Mouse (Mus musculus): ENCODE data around the gene Zfp719.

The Zfp719 gene

DNA sequence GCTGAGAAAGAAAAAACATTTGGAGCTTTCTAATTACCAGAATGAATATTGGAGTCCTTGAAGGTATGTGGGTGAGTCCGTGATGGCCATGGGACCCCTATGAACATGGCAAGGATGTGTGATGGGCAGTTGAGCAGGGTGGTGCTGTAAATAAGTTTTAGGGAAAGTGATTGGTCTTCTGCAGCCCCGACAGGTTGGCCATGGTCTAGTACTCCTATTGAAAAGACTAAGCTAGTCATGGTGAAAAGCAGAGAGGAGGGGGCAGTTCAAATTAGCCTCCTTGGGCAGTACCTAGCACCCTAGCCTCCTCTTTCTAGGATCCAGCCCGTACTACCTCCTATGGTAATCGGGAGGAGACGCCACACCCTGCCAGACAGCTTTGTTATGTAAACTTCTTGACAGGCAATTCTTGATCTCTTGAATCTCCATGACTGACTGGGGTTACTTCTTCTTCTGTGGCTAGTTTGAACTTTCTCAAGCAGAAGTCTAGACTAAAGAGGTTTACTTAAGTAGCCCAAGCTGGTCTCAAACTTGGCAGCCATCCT is 28.4 kb downstream of the Zfp719 start:
- no peak for DNase-seq (ENCODE audit: low spot score in 2 of 2)

DNA sequence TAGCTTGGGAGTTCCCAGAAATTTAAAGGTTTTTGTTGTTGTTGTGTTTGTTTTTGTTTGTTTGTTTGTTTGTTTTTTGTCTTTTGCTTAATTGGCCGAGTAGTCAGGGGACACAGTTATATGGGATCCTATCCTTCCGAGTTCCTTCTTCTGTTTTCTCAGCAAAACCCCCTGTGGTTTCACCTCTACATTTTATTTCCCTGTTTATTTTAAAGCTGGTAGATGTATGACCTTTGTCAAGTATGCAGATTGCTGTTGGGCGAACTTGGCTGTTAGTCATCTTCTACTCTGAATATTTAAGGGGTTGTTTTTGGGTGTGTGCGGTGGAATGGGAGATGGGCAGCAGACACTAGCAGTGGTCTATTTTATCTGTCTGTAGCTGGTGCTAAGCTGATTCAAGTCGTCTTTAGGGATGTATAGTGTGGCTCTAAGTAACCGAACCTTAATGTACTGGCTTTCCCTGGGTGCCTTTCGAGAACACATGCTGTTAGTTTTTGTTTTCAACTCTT is 29.0 kb downstream of the Zfp719 start:
- no peak for DNase-seq (ENCODE audit: low spot score in 2 of 2)

DNA sequence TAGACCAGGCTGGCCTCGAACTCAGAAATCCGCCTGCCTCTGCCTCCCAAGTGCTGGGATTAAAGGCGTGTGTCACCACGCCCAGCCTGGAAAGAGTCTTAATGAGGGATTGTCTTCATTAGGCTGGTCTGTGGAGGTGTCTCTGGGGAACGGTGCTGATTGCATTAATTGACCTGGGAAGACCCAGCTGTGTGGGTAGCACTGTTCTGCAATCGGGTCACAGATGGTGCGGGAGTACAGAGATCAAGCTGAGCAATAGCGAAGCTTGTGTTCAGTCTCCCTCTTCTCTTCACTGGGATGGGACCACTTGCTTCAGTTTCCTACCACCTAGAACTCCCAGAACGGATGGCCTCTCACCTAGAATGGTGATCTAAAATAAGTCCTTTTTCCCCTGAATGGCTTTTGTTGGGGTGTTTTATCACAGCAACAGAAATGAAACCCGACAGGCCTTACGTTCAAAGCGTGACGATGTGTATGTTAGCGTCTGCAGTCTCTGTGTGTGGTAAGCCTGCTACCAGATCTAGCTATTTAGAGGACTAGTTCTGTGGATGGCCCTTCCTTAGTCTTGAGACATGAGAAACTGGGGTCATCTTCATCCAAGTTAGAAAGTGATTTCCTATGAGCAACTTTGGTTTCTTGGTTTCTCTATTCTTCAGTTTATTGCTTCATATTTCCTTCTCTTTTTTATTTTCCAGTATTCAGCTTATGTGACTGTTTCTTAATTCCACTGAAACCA is 34.6 kb downstream of the Zfp719 start:
- no peak for DNase-seq (ENCODE audit: low spot score in 2 of 2)

DNA sequence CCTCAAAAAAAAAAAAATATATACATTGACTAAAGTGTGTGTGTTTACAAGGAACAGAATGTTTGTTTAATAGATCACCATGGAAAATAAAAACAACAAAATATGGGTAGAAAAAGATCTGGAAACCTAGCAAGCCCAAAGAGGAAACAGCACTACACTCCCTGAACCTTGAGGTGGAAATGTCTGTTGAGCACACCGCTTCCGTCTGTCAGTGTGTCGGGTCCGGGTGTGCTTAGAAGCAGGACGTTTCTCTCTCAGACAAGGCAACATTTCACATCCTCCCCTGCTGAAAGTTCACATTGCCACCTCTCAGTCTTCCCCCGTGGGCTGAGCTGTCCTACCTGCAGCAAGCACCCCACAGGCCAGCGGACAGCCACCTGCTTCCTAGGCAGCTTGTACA is 43.5 kb downstream of the Zfp719 start:
- DNase-seq (ENCODE audit: low spot score in 2 of 2): no peak

DNA sequence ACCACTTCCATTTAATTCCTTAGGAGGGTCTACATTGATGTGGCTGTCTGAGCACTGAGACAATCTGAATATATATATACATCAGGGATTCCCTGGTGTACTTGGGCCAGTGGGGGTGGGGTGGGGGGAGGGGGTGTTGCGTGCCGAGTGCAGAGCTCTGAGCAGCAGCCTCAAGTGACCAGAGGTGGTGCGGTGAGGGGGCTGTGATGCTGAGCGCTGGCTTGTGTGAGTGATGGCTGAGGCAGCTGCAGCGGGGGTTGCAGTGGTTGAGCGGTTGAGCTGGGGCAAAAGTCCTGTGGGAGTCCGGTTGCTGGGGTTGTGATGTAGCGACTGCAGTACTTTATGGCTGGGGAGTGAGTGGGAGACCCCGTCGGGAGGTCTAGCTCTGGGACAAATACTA is 44.4 kb downstream of the Zfp719 start:
- no peak for DNase-seq (ENCODE audit: low spot score in 2 of 2)

DNA sequence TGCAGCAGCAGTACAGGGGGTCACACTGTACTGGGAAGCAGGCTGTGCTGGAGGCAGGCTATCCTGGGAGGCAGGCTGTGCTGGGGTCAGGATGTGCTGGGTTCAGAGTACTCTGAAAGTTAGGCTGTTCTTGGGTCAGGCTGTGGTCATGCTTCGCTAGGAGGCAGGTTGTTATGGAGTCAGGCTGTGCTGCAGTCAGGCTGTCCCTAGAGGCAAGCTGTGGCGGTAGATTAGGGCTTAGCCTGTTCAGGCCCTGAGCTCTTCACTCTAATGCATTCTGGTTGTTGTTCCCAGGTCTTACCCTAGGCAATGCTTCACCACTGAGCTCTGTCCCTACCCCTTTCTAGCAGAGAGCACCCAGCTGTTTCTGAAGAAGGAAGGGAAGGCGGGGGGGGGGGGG is 45.7 kb downstream of the Zfp719 start:
- DNase-seq (ENCODE audit: low spot score in 2 of 2): no peak

DNA sequence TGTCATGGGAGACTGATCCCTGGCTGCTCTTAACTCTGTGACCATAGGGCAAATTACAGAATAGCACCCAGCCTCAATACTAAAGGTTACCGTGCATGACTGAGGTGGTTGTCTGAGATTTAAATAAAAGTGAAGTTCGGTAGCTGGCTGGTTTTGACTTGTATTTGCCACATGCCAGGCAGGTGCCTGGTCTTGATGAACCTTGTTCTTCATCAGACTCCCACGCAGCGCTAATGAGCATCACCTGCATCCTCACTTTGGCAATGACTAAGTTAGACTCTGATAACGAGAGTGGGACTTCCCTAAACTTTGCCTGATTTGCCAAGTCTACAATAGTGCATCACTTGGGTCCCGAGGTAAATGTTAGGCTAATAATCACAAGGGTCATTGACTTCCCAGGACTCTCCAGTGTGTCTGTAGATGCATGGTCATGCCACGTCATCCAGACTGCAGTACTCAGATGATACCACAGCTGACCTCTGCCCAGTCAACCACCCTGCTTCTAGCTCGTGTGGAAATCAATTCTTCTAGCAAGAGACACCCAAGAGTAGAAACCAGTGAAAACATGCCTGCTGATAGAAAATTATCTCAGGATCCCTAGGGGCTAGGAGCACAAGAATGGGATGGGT is 46.5 kb downstream of the Zfp719 start:
- DNase-seq (ENCODE audit: low spot score in 2 of 2): no peak

DNA sequence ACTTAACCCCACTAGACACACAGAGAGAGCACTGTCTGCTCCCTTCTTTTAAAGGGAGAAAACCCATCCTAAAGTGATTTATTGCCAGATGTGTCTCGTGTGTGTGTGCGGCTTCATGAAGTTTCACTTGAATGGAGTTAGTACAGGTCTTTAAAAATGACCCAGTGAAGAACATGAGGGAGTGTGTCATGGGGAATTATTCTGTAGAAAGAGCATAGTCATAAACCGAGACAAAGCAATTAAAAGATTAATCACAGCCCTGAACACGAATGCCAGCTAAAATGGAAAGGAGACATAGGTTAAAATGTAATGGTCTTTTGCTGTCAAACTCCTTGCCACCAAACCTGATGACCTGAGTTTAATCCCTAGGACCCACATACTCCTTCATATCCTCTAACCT is 54.5 kb downstream of the Zfp719 start:
- DNase-seq (ENCODE audit: low spot score in 2 of 2): no peak

DNA sequence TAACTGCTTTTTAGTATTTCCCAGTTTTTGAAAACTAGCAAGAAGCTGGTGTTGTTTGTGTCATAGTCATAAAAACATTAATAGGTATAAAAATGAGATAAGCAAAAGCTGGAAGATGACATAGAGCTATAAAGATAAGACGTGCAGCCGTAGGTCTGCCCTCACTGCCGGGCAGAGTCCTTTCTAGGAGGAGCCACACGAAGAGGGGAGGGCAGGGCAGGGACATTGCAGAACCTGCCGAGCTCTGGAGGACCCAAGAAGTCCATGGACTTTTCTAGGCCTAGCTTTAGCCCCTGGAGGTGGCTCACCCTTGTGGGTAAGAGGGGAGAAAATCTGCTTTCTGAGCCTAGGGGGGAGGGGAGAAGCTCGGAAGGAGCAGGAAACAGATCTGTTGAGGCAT is 55.1 kb downstream of the Zfp719 start, which contains the start of gene Ceacam18:
TSS of gene Ceacam18 (plus strand) at position 208 of the 400 bp plus-strand sequence.
- no peak for DNase-seq (ENCODE audit: low spot score in 2 of 2)

DNA sequence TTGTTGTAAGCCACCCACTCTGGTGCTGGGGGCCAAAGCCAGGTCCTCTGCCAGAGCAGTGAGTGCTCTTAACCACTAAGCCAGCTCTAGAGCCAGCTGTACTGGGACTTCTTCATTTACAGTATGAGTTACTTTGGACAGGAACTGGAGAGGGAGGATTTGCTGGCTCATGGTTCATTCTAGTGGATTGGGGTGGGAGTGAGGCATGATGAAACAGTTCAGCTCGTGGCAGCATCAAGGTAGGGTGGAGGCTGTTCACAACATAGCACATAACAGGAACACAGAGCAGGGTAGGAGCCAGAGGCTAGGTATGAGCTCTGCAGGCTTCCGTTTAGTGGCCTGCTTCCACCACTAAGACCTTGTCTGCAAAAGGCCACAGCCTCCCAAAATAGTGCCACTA is 56.8 kb downstream of the Zfp719 start:
- no peak for DNase-seq (ENCODE audit: low spot score in 2 of 2)

DNA sequence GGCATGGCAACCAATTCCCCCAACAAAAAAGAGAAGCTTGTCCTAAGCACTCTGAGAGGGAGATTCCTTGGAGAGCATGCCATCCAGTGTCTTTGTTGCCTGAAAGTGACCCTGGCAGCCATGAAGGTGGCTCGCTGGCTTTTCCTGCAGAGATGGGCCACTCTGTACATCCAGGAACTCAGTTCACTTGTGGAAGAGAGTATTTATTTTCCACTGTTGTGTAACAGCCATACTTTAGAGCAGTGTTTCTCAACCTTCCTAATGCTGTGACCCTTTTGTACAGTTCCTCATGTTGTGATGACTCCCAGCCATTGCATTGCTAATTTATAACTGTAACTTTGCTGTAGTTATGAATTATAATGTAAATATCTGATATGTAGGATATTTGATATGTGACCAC is 57.7 kb downstream of the Zfp719 start:
- no peak for DNase-seq (ENCODE audit: low spot score in 2 of 2)

DNA sequence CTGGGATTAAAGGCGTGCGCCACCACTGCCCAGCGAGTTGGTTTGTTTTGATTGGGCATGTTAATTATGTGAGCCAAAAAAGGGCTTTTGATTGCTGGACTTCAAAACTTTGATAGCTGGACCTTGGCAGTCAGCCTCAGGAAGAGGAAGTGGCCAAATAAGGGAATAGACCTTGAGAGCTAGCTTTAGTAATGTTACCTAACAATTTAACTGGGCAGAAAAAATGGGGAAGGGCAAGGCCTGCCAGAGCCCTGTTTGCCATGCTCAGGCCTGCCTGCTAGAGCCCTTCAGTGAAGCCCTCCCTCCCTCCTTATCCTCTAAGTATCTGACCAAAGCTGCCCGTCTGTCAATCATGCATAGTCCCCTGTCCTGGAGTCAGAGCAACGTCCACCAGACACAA is 63.2 kb downstream of the Zfp719 start:
- no peak for DNase-seq (ENCODE audit: low spot score in 2 of 2)

Measured in left cerebral cortex, adult 9 months (tissue).